Comparison of ENCODE assay signal across 20 mouse cellular contexts in the genomic region with DNA sequence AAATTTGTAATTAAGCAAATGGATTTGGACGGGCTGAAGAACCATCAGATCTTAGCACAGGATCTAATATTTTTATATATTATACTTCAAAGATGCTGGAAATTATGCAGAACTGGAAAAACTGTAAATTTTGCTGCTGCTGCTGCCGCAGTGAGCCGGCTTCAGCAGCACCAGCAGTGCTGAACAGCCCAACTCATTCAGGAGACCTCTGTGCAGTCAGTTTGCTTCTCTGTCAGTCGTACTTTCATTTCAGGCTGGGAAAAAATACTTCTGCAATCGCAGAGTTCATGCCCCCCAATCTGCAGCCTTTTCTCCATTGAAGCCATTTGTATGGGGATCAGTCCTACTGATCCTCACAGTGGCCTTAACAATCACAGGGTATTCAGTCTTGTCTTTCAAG. TPM values are rescaled to one million over a fixed set of nuclear protein-coding genes. Genes with fewer than 3 reads are reported as not detected.
A peak's percentile ranks its signal among the peaks of the same experiment; 100 is the strongest.
DNase-seq lines count a peak whose midpoint lies in the region; ATAC-seq and TF ChIP-seq lines count a peak whose summit lies in the region.
"Had no signal": no experiment of that assay in that cellular context is flagged by ENCODE, and none has a peak within 500 bp of the region (broad histone marks: within the 10 kb centered on the region; RNA-seq: fewer than 3 reads in every experiment).

No protein-coding gene starts in this region.

- no peaks in the 10 kb centered on the region for H3K36me3 ChIP-seq in heart, embryonic 12.5 days
- no peaks in the 10 kb centered on the region for H3K36me3 ChIP-seq in megakaryocyte, embryonic 14.5 days (replicated peaks; ENCODE audit: low read length)
- H3K36me3 ChIP-seq in neural tube, embryonic 13.5 days = no peaks in the 10 kb centered on the region
- H3K36me3 ChIP-seq: kidney, embryonic 15.5 days had no signal

- no peak for TF ChIP-seq CTCF in brain, embryonic 14.5 days (IDR thresholded peaks at IDR 0.05; ENCODE audit: borderline replicate concordance, extremely low read depth, insufficient read depth, insufficient read length)

- 55% methylated on average over 5 of the region's 5 CpGs for WGBS in heart, embryonic 12.5 days
- WGBS in neural tube, embryonic 13.5 days = 24% methylated on average over 5 of the region's 5 CpGs

- DNase-seq in heart, adult 9 months (ENCODE audit: low spot score in 2 of 2) = no peak
- peak; percentile 46 for DNase-seq in brain, embryonic 14.5 days (ENCODE audit: low read depth)
- DNase-seq in adrenal gland, postnatal 14 days = no peak
- DNase-seq: adrenal gland, adult 2 months; cerebellum, adult 11 months; cerebellum, postnatal 10 days; lung, adult 18-20 months; lung, postnatal 14 days had no signal

- no peaks in the 10 kb centered on the region for H3K4me1 ChIP-seq in heart, embryonic 12.5 days (replicated peaks)
- H3K4me1 ChIP-seq in megakaryocyte, embryonic 14.5 days = peaks cover 21% of the 10 kb centered on the region
- H3K4me1 ChIP-seq in neural tube, embryonic 13.5 days (replicated peaks) = peaks cover 8% of the 10 kb centered on the region
- H3K4me1 ChIP-seq: kidney, embryonic 15.5 days had no signal

- H3K27ac ChIP-seq in heart, embryonic 12.5 days (ENCODE audit: poor library complexity, severe bottlenecking) = peak overlapping the region; percentile 75
- H3K27ac ChIP-seq in neural tube, embryonic 13.5 days (replicated peaks) = no peak overlapping the region
- H3K27ac ChIP-seq: kidney, embryonic 15.5 days; stomach, postnatal 0 days had no signal

- H3K4me2 ChIP-seq in heart, embryonic 12.5 days = peak overlapping the region; percentile 45
- 0 out of 2 replicates have a peak overlapping the region, but pooled peaks have one; percentile 3 for H3K4me2 ChIP-seq in neural tube, embryonic 13.5 days
- H3K4me2 ChIP-seq: kidney, embryonic 15.5 days; liver, embryonic 11.5 days had no signal

- H3K9me3 ChIP-seq in heart, embryonic 12.5 days (replicated peaks) = no peaks in the 10 kb centered on the region
- H3K9me3 ChIP-seq in megakaryocyte, embryonic 14.5 days = peaks cover 21% of the 10 kb centered on the region
- H3K9me3 ChIP-seq in neural tube, embryonic 13.5 days = no peaks in the 10 kb centered on the region
- H3K9me3 ChIP-seq: kidney, embryonic 15.5 days had no signal

- H3K27me3 ChIP-seq in heart, embryonic 12.5 days (replicated peaks) = no peaks in the 10 kb centered on the region
- peaks cover 3% of the 10 kb centered on the region for H3K27me3 ChIP-seq in megakaryocyte, embryonic 14.5 days (replicated peaks)
- no peaks in the 10 kb centered on the region for H3K27me3 ChIP-seq in neural tube, embryonic 13.5 days
- H3K27me3 ChIP-seq: kidney, embryonic 15.5 days had no signal

- TF ChIP-seq POLR2A in brain, embryonic 14.5 days (IDR thresholded peaks at IDR 0.05; ENCODE audit: borderline replicate concordance, extremely low read depth, insufficient read depth, insufficient read length, poor library complexity, severe bottlenecking) = no peak

- no peak for ATAC-seq in heart, embryonic 12.5 days (ENCODE audit: insufficient number of reproducible peaks, low FRiP score)
- no peak for ATAC-seq in megakaryocyte, adult 5-6 weeks (ENCODE audit: poor library complexity, severe bottlenecking)
- no peak for ATAC-seq in neural tube, embryonic 13.5 days (ENCODE audit: low read depth)
- ATAC-seq: forebrain, embryonic 16.5 days; hindbrain, embryonic 16.5 days; intestine, postnatal 0 days had no signal

- H3K4me3 ChIP-seq in heart, embryonic 12.5 days = no peak overlapping the region
- H3K4me3 ChIP-seq in megakaryocyte, embryonic 14.5 days (replicated peaks) = peak overlapping the region; percentile 80
- no peak overlapping the region for H3K4me3 ChIP-seq in neural tube, embryonic 13.5 days
- H3K4me3 ChIP-seq: kidney, embryonic 15.5 days had no signal

- 0 out of 2 replicates have a peak overlapping the region, but pooled peaks have one; percentile 13 for H3K9ac ChIP-seq in heart, embryonic 12.5 days
- H3K9ac ChIP-seq in neural tube, embryonic 13.5 days = no peak overlapping the region
- H3K9ac ChIP-seq: kidney, embryonic 15.5 days had no signal

RNA-seq across cellular contexts. Expression of a gene that starts 53.4 kb away (rescaled TPM):
- 6.4 and 7.3 TPM in 2 replicates for polyA plus RNA-seq in heart, embryonic 12.5 days (2016; fragmentation: Nextera tagmentation; extraction: Ambion mirVana)
- not detected in 2 replicates for polyA plus RNA-seq in megakaryocyte, embryonic 14.5 days (2012; ENCODE audit: insufficient read depth, low replicate concordance)
- not detected in 2 replicates for total RNA-seq in megakaryocyte, adult 5-6 weeks (2015)
- total RNA-seq in megakaryocyte, adult 5-6 weeks (2017) = not detected in 2 replicates
- polyA plus RNA-seq in brain, embryonic 14.5 days (2012; rRNA removed) = 8.7 and 11.9 TPM in 2 replicates
- polyA plus RNA-seq in neural tube, embryonic 13.5 days (2015; fragmentation: Nextera tagmentation; extraction: Ambion mirVana) = 9.6 and 12.0 TPM in 2 replicates
- 2.4 and 2.6 TPM in 2 replicates for total RNA-seq in adrenal gland, postnatal 14 days (2021)
- total RNA-seq: granulocyte monocyte progenitor cell, adult 5-6 weeks; megakaryocyte-erythroid progenitor cell, adult 5-6 weeks had no signal
